Mouse (Mus musculus): ENCODE measurements at regions not wholly inside any gene's neighbourhood (a gene's known extent, or its start where the extent isn't known, plus 50 kb on each side); places are given as distances from the start of the nearest gene placed in this dataset.
A peak's percentile ranks its signal among the peaks of the same experiment; 100 is the strongest.

DNA sequence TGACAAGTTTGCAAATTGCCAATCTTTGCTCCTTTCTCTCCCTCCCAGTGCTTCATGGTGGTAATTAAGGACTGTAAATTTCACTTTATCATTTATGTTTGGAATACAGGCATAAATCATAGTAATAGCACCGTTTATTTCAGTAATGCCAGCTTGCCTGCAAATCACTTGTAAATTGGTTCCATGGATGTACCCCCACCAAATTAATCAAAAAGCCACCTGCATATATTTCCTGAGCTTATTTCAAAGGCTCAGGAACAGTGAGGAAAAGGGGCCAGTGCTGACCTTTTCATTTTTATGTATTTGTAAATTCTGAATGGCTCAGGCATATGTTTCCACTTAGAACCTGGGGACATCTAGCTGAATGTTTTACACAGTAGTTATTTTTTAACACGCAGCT lies 115.0 kb downstream of the D3Ertd751e start:
- Histone ChIP-seq H3K27me3 (no peaks in the 10 kb centered on the region), H3K27ac (replicated peaks) (no peak overlapping the region), H3K9ac (no peak overlapping the region), H3K4me3 (no peak overlapping the region), H3K4me2 (no peak overlapping the region), H3K4me1 (replicated peaks) (no peaks in the 10 kb centered on the region), H3K9me3 (no peaks in the 10 kb centered on the region), H3K36me3 (no peaks in the 10 kb centered on the region)
- no peak for ATAC-seq (ENCODE audit: low FRiP score, low read depth)
- WGBS = 72% methylated on average over 2 of the region's 2 CpGs

DNA sequence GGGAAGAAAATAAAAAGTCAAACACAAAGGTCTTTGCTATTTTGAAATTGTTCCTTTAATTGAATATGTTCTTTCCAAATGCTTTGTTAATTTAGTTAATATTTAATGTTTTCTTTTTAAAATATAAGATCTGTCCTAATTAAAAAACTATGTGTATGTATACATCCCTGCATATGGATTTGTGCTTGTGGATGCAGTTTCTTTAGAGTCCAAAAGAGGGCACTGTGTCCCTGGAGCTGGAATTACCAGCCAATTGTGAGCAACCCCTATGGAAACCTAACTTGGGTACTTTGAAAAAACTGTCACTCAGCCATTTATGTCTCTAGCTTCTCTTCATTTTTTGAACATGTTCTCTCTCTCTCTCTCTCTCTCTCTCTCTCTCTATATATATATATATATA lies 120.3 kb downstream of the D3Ertd751e start:
- no peaks in the 10 kb centered on the region for H3K36me3 ChIP-seq
- no peaks in the 10 kb centered on the region for H3K27me3 ChIP-seq
- H3K4me2 ChIP-seq = no peak overlapping the region
- no peaks in the 10 kb centered on the region for H3K9me3 ChIP-seq
- no peak overlapping the region for H3K9ac ChIP-seq
- ATAC-seq (ENCODE audit: low FRiP score, low read depth) = no peak
- H3K27ac ChIP-seq (replicated peaks) = no peak overlapping the region
- no peaks in the 10 kb centered on the region for H3K4me1 ChIP-seq (replicated peaks)
- H3K4me3 ChIP-seq = no peak overlapping the region

DNA sequence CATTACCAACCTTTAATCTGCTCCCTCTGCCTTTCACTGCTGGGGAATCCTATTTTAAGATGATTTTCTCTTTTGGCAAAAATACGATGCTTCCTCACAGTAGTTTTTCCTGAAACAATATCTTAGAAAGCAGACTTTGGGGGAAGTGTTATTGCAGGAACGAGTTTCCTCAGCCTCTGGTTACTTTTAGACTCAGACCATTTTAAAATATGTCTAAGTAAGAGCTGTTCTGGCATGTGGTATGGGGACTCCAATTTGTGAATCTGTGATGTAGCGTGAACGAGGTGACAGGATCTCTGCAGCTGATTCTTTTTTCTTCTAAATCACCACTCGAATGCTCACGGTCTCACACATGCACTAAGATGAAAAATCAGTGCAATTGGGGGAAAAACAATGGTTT lies 166.5 kb downstream of the D3Ertd751e start:
- Histone ChIP-seq H3K27ac (replicated peaks) (no peak overlapping the region), H3K4me3 (no peak overlapping the region), H3K9me3 (no peaks in the 10 kb centered on the region), H3K4me2 (no peak overlapping the region), H3K9ac (no peak overlapping the region), H3K36me3 (no peaks in the 10 kb centered on the region), H3K4me1 (replicated peaks) (no peaks in the 10 kb centered on the region), H3K27me3 (no peaks in the 10 kb centered on the region)
- ATAC-seq (ENCODE audit: low FRiP score, low read depth) = no peak
- WGBS = 75% methylated on average over 6 of the region's 6 CpGs

DNA sequence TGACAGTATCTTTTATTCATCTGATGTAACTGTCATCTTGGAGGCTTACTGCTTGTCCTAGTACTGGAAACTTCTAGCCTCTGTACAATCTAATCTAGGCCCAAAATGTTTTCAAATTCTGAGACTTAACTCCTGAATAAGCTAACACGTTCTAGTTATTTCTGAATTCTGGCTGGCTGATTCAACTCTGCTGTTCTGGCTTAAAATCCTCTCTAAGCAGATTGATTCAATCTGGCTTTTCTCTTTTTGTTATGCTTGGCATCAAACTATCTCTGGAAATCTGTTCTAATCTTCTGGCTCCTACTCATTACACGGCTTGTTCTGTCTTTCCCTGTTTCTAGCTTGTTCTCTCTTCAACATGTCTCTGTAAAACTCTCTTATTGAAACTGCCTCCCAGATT lies 170.8 kb downstream of the D3Ertd751e start:
- WGBS = 87% methylated on average over 2 of the region's 2 CpGs
- H3K27ac ChIP-seq (replicated peaks) = no peak overlapping the region
- no peak for ATAC-seq (ENCODE audit: low FRiP score, low read depth)
- no peaks in the 10 kb centered on the region for H3K27me3 ChIP-seq
- no peak overlapping the region for H3K4me2 ChIP-seq
- H3K36me3 ChIP-seq = no peaks in the 10 kb centered on the region
- no peaks in the 10 kb centered on the region for H3K9me3 ChIP-seq
- H3K4me1 ChIP-seq (replicated peaks) = no peaks in the 10 kb centered on the region
- no peak overlapping the region for H3K4me3 ChIP-seq
- H3K9ac ChIP-seq = no peak overlapping the region

DNA sequence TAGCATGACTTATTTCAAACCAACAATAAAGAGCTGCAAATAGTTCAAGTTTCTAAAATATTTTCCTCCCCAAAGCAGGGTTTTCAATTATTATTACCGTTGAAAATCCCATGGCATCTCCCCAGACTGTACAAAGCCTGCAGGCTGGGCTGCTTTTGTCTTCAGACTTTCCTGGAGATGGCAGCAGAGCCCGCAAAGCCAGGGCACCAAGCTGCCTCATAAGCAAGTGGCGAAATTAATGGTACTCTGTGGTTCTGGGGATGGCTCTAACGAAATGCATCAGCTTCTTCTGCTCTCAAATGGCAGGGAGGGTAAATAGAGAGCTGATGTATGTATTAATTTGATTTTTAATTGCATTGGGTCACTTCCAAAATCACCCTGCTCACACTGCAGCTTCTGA lies 197.4 kb downstream of the D3Ertd751e start:
- no peak overlapping the region for H3K27ac ChIP-seq (replicated peaks)
- ATAC-seq (ENCODE audit: low FRiP score, low read depth) = peak; percentile 83; the same call in 1 of the 2 replicates
- H3K4me3 ChIP-seq = no peak overlapping the region
- no peaks in the 10 kb centered on the region for H3K9me3 ChIP-seq
- peak overlapping the region; percentile 35 for H3K4me2 ChIP-seq
- no peaks in the 10 kb centered on the region for H3K27me3 ChIP-seq
- H3K4me1 ChIP-seq (replicated peaks) = peaks cover 6% of the 10 kb centered on the region
- no peaks in the 10 kb centered on the region for H3K36me3 ChIP-seq
- WGBS = 32% methylated on average over 4 of the region's 4 CpGs
- no peak overlapping the region for H3K9ac ChIP-seq

DNA sequence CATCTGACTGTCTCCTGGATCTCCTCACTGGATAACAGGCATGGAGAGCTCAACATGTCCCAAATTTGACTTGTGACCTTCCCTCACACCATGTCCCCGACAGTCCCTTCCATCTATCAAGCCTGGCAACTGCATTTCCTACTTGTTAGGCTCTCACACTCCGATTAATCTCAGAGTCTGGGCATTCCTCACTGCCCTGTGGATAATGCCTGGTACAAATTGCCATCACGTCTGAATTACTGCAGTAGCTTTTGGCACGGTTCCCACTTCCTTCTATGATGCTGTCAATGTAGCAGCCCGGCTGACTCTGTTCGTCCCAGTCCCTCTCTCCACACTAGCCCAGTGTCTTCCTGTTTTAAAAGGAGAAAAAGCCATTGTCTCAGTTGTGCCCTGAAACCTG lies 200.6 kb downstream of the D3Ertd751e start:
- no peaks in the 10 kb centered on the region for H3K36me3 ChIP-seq
- ATAC-seq (ENCODE audit: low FRiP score, low read depth) = peak; percentile 73
- H3K9ac ChIP-seq = no peak overlapping the region
- H3K4me2 ChIP-seq = no peak overlapping the region
- H3K9me3 ChIP-seq = no peaks in the 10 kb centered on the region
- H3K4me3 ChIP-seq = no peak overlapping the region
- peaks cover 6% of the 10 kb centered on the region for H3K4me1 ChIP-seq (replicated peaks)
- H3K27ac ChIP-seq (replicated peaks) = no peak overlapping the region
- H3K27me3 ChIP-seq = no peaks in the 10 kb centered on the region
- 24% methylated on average over 6 of the region's 6 CpGs for WGBS

DNA sequence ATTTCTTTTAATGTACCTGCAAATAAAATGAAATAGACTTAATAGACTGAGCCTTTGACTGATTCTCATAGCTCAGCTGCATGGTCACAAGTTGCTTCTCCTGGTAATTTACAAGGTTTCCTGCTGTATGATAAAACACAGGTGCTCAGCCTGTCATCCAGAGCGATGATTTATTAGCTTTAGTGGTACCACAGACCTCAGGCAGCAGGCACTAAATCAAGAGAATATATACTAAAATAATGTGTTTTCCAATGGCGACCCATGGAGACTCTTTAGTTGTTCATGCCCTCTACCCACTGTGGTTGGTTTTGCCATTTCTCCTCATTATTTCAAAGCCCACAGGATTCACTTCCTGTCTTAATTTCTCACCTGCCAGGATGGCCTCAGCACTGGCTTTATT lies 207.0 kb downstream of the D3Ertd751e start:
- Histone ChIP-seq H3K9me3 (no peaks in the 10 kb centered on the region), H3K4me2 (no peak overlapping the region), H3K27me3 (no peaks in the 10 kb centered on the region), H3K4me3 (no peak overlapping the region), H3K4me1 (replicated peaks) (no peaks in the 10 kb centered on the region), H3K27ac (replicated peaks) (no peak overlapping the region), H3K36me3 (no peaks in the 10 kb centered on the region), H3K9ac (no peak overlapping the region)
- WGBS = 74% methylated on average over 2 of the region's 2 CpGs
- ATAC-seq (ENCODE audit: low FRiP score, low read depth) = peak; percentile 45; the same call in 1 of the 2 replicates

DNA sequence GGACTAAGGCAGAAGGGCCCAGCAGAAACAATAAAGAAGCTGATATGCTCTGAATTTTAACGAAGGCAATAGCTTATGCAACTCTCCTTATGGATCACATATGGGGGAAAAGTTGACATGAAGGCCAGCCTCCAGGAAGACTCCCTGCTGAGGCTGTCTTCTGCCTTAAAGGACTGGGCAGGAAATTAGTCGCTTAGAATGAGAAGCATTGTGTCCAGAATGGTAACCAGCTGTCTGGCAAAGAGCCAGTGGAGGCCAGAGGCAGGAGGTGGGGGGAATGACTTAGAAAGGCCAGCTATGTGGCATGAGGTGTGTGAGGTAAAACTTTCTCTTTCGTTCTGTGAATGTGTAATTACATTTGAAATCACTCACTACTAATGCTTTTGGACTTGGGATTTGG lies 215.0 kb downstream of the D3Ertd751e start:
- H3K4me2 ChIP-seq = no peak overlapping the region
- H3K4me3 ChIP-seq = no peak overlapping the region
- no peak for ATAC-seq (ENCODE audit: low FRiP score, low read depth)
- no peaks in the 10 kb centered on the region for H3K36me3 ChIP-seq
- H3K9me3 ChIP-seq = no peaks in the 10 kb centered on the region
- no peak overlapping the region for H3K27ac ChIP-seq (replicated peaks)
- H3K27me3 ChIP-seq = no peaks in the 10 kb centered on the region
- H3K9ac ChIP-seq = no peak overlapping the region
- 44% methylated on average over 3 of the region's 3 CpGs for WGBS
- no peaks in the 10 kb centered on the region for H3K4me1 ChIP-seq (replicated peaks)

DNA sequence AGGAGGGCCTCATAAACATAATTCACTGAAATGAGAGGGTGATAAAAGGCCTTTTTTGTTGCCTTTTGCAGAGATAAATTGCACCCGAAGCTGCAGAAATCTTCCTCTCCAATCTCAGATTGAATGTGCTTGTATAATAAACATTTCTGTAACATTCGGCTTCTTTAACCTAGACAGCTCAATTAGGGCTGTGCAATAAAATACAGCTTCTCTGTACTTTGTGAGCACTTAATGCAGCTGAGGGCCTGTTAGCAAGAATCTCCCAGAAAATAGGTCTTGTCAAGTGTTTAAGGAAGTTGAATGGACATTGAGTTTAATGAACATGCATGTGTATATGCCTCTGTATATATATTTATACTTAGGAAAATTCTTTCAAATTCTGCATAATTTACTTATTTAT lies 217.8 kb downstream of the D3Ertd751e start:
- no peak overlapping the region for H3K4me2 ChIP-seq
- no peak overlapping the region for H3K27ac ChIP-seq (replicated peaks)
- no peak overlapping the region for H3K4me3 ChIP-seq
- ATAC-seq (ENCODE audit: low FRiP score, low read depth) = no peak
- no peaks in the 10 kb centered on the region for H3K9me3 ChIP-seq
- no peaks in the 10 kb centered on the region for H3K36me3 ChIP-seq
- H3K9ac ChIP-seq = no peak overlapping the region
- H3K4me1 ChIP-seq (replicated peaks) = no peaks in the 10 kb centered on the region
- no peaks in the 10 kb centered on the region for H3K27me3 ChIP-seq
- WGBS = 62% methylated on average over 2 of the region's 2 CpGs

DNA sequence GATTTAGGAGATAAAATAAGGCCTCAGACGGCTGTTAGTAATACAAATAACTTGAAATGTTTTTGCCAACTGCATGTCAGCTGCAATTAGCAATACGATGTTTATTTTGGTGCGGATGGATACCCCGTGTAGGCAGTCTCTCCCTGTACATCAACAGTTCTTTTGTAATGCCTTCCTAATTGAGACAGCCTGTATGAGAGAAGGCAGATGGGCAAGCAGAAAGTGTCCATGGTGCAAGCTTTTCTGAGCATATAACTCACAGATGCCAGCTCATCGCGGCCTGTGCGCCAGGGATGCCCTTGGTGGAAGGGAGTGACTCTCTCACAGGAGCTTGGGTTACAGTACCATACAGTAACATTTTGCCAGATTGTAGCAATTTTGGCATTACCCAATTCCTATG lies 220.5 kb downstream of the D3Ertd751e start:
- Histone ChIP-seq H3K9ac (no peak overlapping the region), H3K9me3 (no peaks in the 10 kb centered on the region), H3K36me3 (no peaks in the 10 kb centered on the region), H3K4me3 (no peak overlapping the region), H3K27me3 (no peaks in the 10 kb centered on the region), H3K27ac (replicated peaks) (no peak overlapping the region), H3K4me2 (no peak overlapping the region), H3K4me1 (replicated peaks) (no peaks in the 10 kb centered on the region)
- 81% methylated on average over 7 of the region's 7 CpGs for WGBS
- ATAC-seq (ENCODE audit: low FRiP score, low read depth) = no peak

DNA sequence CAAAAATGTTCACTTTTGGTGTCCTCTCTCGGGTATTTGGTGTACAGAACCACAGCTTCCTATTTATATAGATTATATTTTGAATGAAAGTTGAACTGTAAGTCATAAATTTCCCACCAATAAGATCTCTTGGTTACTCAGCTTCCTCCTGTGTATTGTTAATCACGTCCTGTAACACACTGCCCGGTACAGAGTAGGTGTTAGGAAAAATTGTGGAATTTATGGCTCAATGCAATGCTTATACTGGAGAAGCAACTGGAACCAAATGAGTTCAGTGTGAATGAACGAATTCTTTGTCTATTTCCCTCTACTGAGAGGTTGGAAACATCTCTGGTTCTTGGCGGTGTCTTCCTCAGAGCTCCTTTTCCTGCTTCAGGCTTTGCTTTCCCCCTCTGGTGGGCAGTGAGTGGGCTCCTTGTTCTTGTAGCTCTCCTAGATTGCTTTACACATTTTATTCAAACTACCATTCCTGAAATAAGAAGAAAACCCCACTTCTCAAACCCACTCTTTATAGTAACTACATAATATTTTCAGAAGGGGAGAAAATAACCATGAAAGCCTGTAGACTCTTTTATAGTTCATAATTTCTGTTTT lies 264.4 kb downstream of the D3Ertd751e start:
- no peaks in the 10 kb centered on the region for H3K27me3 ChIP-seq
- 78% methylated on average over 5 of the region's 5 CpGs for WGBS
- no peak overlapping the region for H3K4me3 ChIP-seq
- no peak for ATAC-seq (ENCODE audit: low FRiP score, low read depth)
- H3K27ac ChIP-seq (replicated peaks) = no peak overlapping the region
- H3K4me2 ChIP-seq = no peak overlapping the region
- no peaks in the 10 kb centered on the region for H3K4me1 ChIP-seq (replicated peaks)
- H3K9me3 ChIP-seq = no peaks in the 10 kb centered on the region
- no peaks in the 10 kb centered on the region for H3K36me3 ChIP-seq
- no peak overlapping the region for H3K9ac ChIP-seq

DNA sequence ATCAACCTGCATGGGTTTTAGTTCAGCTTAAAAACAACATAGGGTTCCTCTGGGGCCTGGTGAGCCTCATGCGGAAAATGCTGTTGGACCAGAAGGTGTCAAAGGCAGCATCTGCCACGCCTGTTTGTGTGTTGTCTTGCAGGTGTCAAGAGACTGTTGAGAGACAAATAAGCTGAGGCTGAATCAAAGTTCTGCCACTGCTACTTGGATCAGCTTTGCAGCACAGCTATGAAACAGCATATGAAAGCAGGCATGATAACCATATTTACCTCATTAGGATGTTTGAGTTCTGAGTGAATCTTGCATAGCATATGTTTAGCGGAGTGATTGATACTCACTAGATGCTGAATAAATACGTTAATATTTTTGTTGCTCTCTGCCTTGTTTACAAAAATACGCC lies 280.8 kb downstream of the D3Ertd751e start:
- no peak overlapping the region for H3K4me3 ChIP-seq
- H3K9me3 ChIP-seq = no peaks in the 10 kb centered on the region
- 82% methylated on average over 5 of the region's 5 CpGs for WGBS
- no peaks in the 10 kb centered on the region for H3K27me3 ChIP-seq
- ATAC-seq (ENCODE audit: low FRiP score, low read depth) = no peak
- H3K4me2 ChIP-seq = no peak overlapping the region
- no peak overlapping the region for H3K9ac ChIP-seq
- no peak overlapping the region for H3K27ac ChIP-seq (replicated peaks)
- no peaks in the 10 kb centered on the region for H3K4me1 ChIP-seq (replicated peaks)
- H3K36me3 ChIP-seq = no peaks in the 10 kb centered on the region

DNA sequence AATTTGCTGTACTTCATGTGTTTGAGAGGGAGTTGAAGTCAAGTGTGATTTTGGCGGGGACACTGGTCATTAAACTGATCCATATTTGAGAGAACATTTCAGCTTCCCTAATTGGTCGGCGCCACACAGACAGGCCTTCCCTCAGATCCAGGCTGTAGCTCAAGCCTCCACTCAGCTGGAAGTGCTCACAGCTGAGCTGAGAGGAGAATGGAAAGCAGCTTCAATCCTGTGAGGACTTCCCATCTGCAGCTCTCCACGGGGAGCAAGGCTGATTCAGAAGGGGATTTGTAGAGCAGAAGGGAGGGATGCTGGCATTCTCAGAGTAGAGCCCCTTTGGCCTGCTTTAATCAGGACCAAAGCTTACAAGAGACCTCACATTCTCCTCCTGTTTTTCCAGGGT lies 297.2 kb downstream of the D3Ertd751e start:
- 27% methylated on average over 4 of the region's 4 CpGs for WGBS
- peaks cover 4% of the 10 kb centered on the region; the same call in 1 of the 2 replicates for H3K4me1 ChIP-seq (replicated peaks)
- H3K27me3 ChIP-seq = no peaks in the 10 kb centered on the region
- ATAC-seq (ENCODE audit: low FRiP score, low read depth) = no peak
- H3K27ac ChIP-seq (replicated peaks) = no peak overlapping the region
- no peaks in the 10 kb centered on the region for H3K9me3 ChIP-seq
- H3K36me3 ChIP-seq = no peaks in the 10 kb centered on the region
- no peak overlapping the region for H3K4me2 ChIP-seq
- H3K9ac ChIP-seq = no peak overlapping the region
- no peak overlapping the region for H3K4me3 ChIP-seq

Data from hindbrain, embryonic 15.5 days (tissue).